Mouse (Mus musculus): ENCODE measurements around the gene Rtl9.

GRCm38 (mm10) chrX:143063780-143064179 is 35.6 kb upstream of the Rtl9 start:
- no peak for TF ChIP-seq POLR2A (IDR thresholded peaks at IDR 0.05; ENCODE audit: control insufficient read depth, low read depth, low read length)
- no peak for TF ChIP-seq CTCF (IDR thresholded peaks at IDR 0.05; ENCODE audit: control insufficient read depth, insufficient read depth, insufficient replicate concordance, low read depth, low read length)

Data from testis, adult 2 months (tissue).